Mouse (Mus musculus): ENCODE data around the gene Plpp2. TPM values are rescaled to one million over a fixed set of nuclear protein-coding genes. Genes with fewer than 3 reads are reported as not detected.

Gene Plpp2
- polyA plus RNA-seq, 1 experiment from 2014 or later: 141 TPM

DNA sequence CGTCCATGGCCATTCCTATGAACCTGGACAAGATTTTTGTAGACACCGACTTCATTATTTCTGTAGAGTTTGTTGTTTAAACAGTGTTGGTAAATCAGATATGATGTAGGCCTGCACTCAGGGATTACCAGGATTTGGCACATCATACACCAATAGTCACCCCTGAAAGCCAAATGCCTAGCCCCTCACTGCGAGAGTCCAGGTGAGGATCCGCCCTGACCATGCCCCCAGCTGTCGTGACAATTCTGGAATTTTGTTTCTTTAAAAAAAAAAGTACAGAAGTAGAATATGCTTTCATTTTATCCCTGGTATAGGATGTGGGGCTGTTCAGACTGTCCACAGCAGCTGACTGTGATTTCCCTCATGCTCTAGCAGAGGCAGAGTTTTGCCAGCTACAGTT is 36.3 kb upstream of the Plpp2 start:
- no peak for TF ChIP-seq CTCF (IDR thresholded peaks at IDR 0.05; ENCODE audit: low read depth)
- 89% methylated on average over 5 of the region's 5 CpGs for WGBS
- H3K4me3 ChIP-seq (ENCODE audit: low read depth, low read length): no peak overlapping the region

DNA sequence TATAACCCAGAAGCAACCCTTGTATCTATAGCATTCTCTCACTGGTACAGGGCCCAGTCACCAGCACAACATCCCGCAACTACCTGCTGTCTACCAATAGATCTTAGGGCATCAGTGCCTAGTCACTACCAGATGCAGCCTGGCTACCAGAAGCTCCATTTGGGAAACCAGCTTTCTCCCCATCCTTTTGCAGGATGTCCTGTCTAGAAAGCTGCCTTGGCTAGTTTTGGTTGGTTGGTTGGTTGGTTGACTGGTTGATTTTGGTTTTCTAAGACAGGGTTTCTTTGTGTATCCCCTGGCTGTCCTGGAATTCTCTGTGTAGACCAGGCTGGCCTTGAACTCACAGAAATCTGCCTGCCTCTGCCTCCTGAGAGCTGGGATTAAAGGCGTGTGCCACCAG is 26.1 kb upstream of the Plpp2 start:
- Histone ChIP-seq H3K9me3 (ENCODE audit: control insufficient read depth) (no peaks in the 10 kb centered on the region), H3K4me2 (replicated peaks; ENCODE audit: low read depth) (no peak overlapping the region), H3K9ac (ENCODE audit: low read depth, low read length) (no peak overlapping the region), H3K27me3 (replicated peaks; ENCODE audit: control insufficient read depth, insufficient read depth, low read length) (no peaks in the 10 kb centered on the region), H3K27ac (ENCODE audit: low read depth, low read length) (no peak overlapping the region), H3K4me1 (replicated peaks; ENCODE audit: control insufficient read depth, insufficient read depth, low read length) (no peaks in the 10 kb centered on the region), H3K36me3 (ENCODE audit: control insufficient read depth, insufficient read depth) (no peaks in the 10 kb centered on the region), H3K4me3 (ENCODE audit: low read depth, low read length) (no peak overlapping the region)
- no peak for TF ChIP-seq CTCF (IDR thresholded peaks at IDR 0.05; ENCODE audit: low read depth)
- no peak for ATAC-seq
- 92% methylated on average over 2 of the region's 2 CpGs for WGBS

More for the DNA sequence above, 36.3 kb upstream of the Plpp2 start:
- H3K4me2 ChIP-seq (replicated peaks; ENCODE audit: low read depth): no peak overlapping the region
- H3K9me3 ChIP-seq (ENCODE audit: control insufficient read depth): no peaks in the 10 kb centered on the region
- H3K27ac ChIP-seq (ENCODE audit: low read depth, low read length): no peak overlapping the region
- ATAC-seq: no peak
- H3K4me1 ChIP-seq (replicated peaks; ENCODE audit: control insufficient read depth, insufficient read depth, low read length): no peaks in the 10 kb centered on the region
- no peaks in the 10 kb centered on the region for H3K36me3 ChIP-seq (ENCODE audit: control insufficient read depth, insufficient read depth)
- no peaks in the 10 kb centered on the region for H3K27me3 ChIP-seq (replicated peaks; ENCODE audit: control insufficient read depth, insufficient read depth, low read length)
- H3K9ac ChIP-seq (ENCODE audit: low read depth, low read length): no peak overlapping the region

DNA sequence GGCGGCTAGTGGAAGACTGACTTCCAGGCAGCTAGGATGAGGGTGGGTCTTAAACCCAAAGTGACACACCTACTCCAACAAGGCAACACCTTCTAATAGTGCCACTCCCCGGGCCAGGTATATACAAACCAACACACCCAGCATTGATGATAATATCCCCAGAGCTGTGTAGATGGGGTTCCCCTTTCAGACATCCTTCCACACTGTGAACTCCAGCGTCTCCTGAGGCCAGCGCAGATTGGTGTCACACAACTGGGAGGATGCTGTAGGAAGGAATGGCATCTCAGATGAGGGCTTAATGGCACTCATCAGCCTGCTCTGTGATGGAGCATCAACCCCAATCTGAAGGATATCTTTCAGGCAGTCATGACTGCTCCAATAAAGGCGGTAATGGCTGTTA is 23.9 kb upstream of the Plpp2 start:
- no peaks in the 10 kb centered on the region for H3K36me3 ChIP-seq (ENCODE audit: control insufficient read depth, insufficient read depth)
- H3K27me3 ChIP-seq (replicated peaks; ENCODE audit: control insufficient read depth, insufficient read depth, low read length): no peaks in the 10 kb centered on the region
- H3K9ac ChIP-seq (ENCODE audit: low read depth, low read length): no peak overlapping the region
- H3K9me3 ChIP-seq (ENCODE audit: control insufficient read depth): no peaks in the 10 kb centered on the region
- H3K4me2 ChIP-seq (replicated peaks; ENCODE audit: low read depth): no peak overlapping the region
- ATAC-seq: no peak
- peaks cover 5% of the 10 kb centered on the region; the same call in 1 of the 2 replicates for H3K4me1 ChIP-seq (replicated peaks; ENCODE audit: control insufficient read depth, insufficient read depth, low read length)
- no peak overlapping the region for H3K4me3 ChIP-seq (ENCODE audit: low read depth, low read length)
- TF ChIP-seq CTCF (IDR thresholded peaks at IDR 0.05; ENCODE audit: low read depth): no peak
- H3K27ac ChIP-seq (ENCODE audit: low read depth, low read length): no peak overlapping the region
- WGBS: 92% methylated on average over 5 of the region's 5 CpGs

DNA sequence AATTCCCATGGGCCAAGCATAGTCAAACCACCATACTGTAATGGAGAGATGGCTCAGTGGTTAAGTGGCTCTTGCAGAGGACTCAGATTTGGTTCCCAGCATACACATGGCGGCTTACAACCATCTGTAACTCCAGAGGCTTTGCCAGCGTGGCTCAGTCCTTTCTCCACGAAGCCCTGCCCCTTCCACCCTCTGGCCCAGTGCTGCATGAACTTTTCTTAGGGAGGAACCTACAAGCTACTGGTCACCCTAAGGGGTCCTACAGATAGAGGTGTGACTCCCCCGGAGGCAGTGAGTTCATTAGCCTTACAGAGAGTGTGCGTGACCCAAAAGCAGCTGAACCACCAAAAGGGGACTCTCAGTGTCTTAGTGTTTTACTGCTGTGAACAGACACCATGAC is 23.4 kb upstream of the Plpp2 start:
- 91% methylated on average over 5 of the region's 5 CpGs for WGBS
- no peak for ATAC-seq
- Histone ChIP-seq H3K27me3 (replicated peaks; ENCODE audit: control insufficient read depth, insufficient read depth, low read length) (no peaks in the 10 kb centered on the region), H3K4me1 (replicated peaks; ENCODE audit: control insufficient read depth, insufficient read depth, low read length) (peaks cover 5% of the 10 kb centered on the region; the same call in 1 of the 2 replicates), H3K9me3 (ENCODE audit: control insufficient read depth) (no peaks in the 10 kb centered on the region), H3K36me3 (ENCODE audit: control insufficient read depth, insufficient read depth) (no peaks in the 10 kb centered on the region), H3K4me3 (ENCODE audit: low read depth, low read length) (no peak overlapping the region), H3K27ac (ENCODE audit: low read depth, low read length) (no peak overlapping the region), H3K4me2 (replicated peaks; ENCODE audit: low read depth) (no peak overlapping the region), H3K9ac (ENCODE audit: low read depth, low read length) (no peak overlapping the region)
- no peak for TF ChIP-seq CTCF (IDR thresholded peaks at IDR 0.05; ENCODE audit: low read depth)

DNA sequence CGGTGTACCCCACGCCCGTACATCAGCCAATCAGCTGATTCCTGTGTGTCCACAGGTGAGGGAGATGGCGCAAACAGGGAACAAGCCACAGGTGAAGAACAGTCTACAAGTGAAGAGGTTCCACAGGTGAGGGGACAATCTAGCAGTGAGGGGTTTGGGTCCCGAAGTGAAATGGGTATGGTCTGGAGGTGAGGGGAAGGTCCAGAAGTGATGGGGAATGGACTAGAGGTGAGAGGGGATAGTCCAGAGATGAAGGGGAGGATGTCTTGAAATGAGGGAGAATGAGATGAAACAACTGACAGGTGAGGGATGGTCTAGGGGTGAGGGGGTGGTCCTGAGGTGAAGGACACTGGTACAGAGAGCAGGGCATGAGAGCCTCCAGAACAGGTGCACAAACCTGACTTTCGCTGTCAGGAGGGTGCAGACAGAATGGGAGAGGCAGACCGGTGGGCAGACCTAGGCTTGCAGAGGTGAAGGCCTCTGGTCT is 21.7 kb upstream of the Plpp2 start:
- Histone ChIP-seq H3K9ac (ENCODE audit: low read depth, low read length) (peak overlapping the region; percentile 86; the same call in 1 of the 2 replicates), H3K4me3 (ENCODE audit: low read depth, low read length) (peak overlapping the region; percentile 88), H3K27ac (ENCODE audit: low read depth, low read length) (no peak overlapping the region), H3K4me1 (replicated peaks; ENCODE audit: control insufficient read depth, insufficient read depth, low read length) (peaks cover 5% of the 10 kb centered on the region; the same call in 1 of the 2 replicates), H3K9me3 (ENCODE audit: control insufficient read depth) (no peaks in the 10 kb centered on the region), H3K36me3 (ENCODE audit: control insufficient read depth, insufficient read depth) (no peaks in the 10 kb centered on the region), H3K27me3 (replicated peaks; ENCODE audit: control insufficient read depth, insufficient read depth, low read length) (no peaks in the 10 kb centered on the region), H3K4me2 (replicated peaks; ENCODE audit: low read depth) (peak overlapping the region; percentile 93)
- no peak for ATAC-seq
- 27% methylated on average over 7 of the region's 7 CpGs for WGBS
- TF ChIP-seq CTCF (IDR thresholded peaks at IDR 0.05; ENCODE audit: low read depth): no peak

DNA sequence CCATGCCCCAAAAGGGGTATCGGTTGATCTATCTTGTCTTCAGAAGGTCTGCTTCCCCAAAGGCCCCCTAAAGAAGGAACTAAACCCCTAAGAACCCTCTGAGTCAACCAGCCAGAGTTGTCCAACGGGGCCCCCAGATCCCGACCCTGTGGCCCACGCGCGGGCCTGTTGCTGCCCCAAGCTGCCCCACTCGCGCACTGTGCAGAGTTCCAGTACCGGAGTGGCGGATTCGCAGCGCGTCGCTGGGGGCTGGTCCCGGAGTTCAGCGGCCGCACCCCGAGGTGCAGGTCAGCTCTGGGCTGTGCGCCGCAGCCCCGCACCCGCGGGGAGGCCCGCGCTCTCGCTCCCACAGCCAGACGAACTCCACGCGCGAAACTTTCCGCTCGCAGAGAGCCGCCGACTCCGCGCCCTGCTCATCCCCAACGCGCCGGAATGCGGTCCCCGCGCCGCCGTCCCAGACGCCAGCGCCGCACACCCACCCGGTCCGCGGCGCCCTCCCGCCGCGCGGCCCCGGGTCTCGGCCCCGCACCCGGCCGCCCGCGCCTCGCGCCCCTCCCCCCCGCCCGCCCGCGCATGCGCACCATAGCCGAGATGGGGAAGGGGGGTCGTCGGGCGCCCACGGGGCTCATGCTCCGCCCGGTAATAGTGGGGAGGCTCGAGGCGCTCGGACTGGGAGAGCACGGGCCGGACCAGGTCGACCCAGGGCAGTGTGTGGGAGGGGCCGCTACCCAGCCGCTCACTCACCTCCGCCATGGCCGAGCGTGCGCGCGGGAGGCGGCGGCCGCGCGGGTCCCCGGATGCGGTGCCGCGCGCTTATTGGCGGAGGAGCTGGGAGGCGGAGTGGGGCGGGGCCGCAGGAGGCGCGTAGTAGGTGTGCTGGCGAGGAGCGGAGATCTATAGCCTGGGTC is 21.0 kb upstream of the Plpp2 start, which contains the start of gene Mier2:
Mier2 (minus strand) TSS at position 870 of the 908 bp plus-strand sequence.
- Histone ChIP-seq H3K4me2 (replicated peaks; ENCODE audit: low read depth) (peak within 1 kb of the TSS; percentile 93), H3K9me3 (ENCODE audit: control insufficient read depth) (no peaks in the 10 kb centered on the region), H3K27me3 (replicated peaks; ENCODE audit: control insufficient read depth, insufficient read depth, low read length) (no peaks in the 10 kb centered on the region), H3K4me1 (replicated peaks; ENCODE audit: control insufficient read depth, insufficient read depth, low read length) (peaks cover 5% of the 10 kb centered on the region; the same call in 1 of the 2 replicates), H3K4me3 (ENCODE audit: low read depth, low read length) (peak within 1 kb of the TSS; percentile 88), H3K9ac (ENCODE audit: low read depth, low read length) (peak within 1 kb of the TSS; percentile 86), H3K27ac (ENCODE audit: low read depth, low read length) (peak within 1 kb of the TSS; percentile 10; the same call in 1 of the 2 replicates), H3K36me3 (ENCODE audit: control insufficient read depth, insufficient read depth) (peaks cover 2% of the 10 kb centered on the region)
- peak; percentile 84 for ATAC-seq
- TF ChIP-seq CTCF (IDR thresholded peaks at IDR 0.05; ENCODE audit: low read depth): no peak
- WGBS: under 1% methylated on average over 98 of the region's 108 CpGs

Data from intestine, postnatal 0 days (tissue).